Mouse (Mus musculus) lung, embryonic 16.5 days (tissue): ENCODE measurements around the gene Lingo3. TPM values are rescaled to one million over a fixed set of nuclear protein-coding genes. Genes with fewer than 3 reads are reported as not detected.
A peak's percentile ranks its signal among the peaks of the same experiment; 100 is the strongest.
"Not testable (repeated sequence)": the region's sequence is repeated elsewhere in the genome, so short reads cannot be mapped to it uniquely, and the experiment has no call there.

Experiments used
- ATAC-seq: fragments of 200-750 bp; cut with Nextera tagmentation; 2 replicates; pipeline ENCODE4 v1.8.0; 2017; ENCODE audit warnings: low read depth, mild to moderate bottlenecking, moderate library complexity
- H3K27ac ChIP-seq: fragments of 300-500 bp; sonication (generic); 2 replicates; pipeline ENCODE4 v1.5.1; 2014; ENCODE audit warnings: mild to moderate bottlenecking, control low read depth, low read length
- H3K27me3 ChIP-seq: fragments of 300-500 bp; sonication (generic); 2 replicates; pipeline ENCODE4 v1.6.1; 2014; ENCODE audit warnings: low read depth, low read length, mixed read lengths; ENCODE audit not compliant: control insufficient read depth, insufficient read depth
- H3K36me3 ChIP-seq: fragments of 300-500 bp; sonication (generic); 2 replicates; pipeline ENCODE4 v1.6.1; 2014; ENCODE audit warnings: low read length; ENCODE audit not compliant: control insufficient read depth, insufficient read depth
- H3K4me1 ChIP-seq: fragments of 300-500 bp; sonication (generic); replicated peaks from 2 replicates; pipeline ENCODE4 v1.6.1; 2014; ENCODE audit warnings: low read length, mixed read lengths; ENCODE audit not compliant: control insufficient read depth, insufficient read depth
- H3K4me2 ChIP-seq: fragments of 300-500 bp; sonication (generic); 2 replicates; pipeline ENCODE4 v1.6.1; 2014; ENCODE audit warnings: low read depth, low read length, control low read depth
- H3K4me3 ChIP-seq: fragments of 300-500 bp; sonication (generic); 2 replicates; pipeline ENCODE4 v1.5.1; 2014; ENCODE audit warnings: mild to moderate bottlenecking, low read length, control low read depth
- H3K9ac ChIP-seq: fragments of 300-500 bp; sonication (generic); 2 replicates; pipeline ENCODE4 v1.6.1; 2014; ENCODE audit warnings: low read length, control low read depth
- H3K9me3 ChIP-seq: fragments of 300-500 bp; sonication (generic); 2 replicates; pipeline ENCODE4 v1.6.1; 2016; ENCODE audit warnings: low read length; ENCODE audit not compliant: control insufficient read depth
- WGBS: fragments of 180-500 bp; shearing (Covaris S2); extraction: QIAGEN DNeasy Blood & Tissue Kit; methylation state at CpG from one replicate; pipeline ENCODE4 v1.1.7; 2014; 5-methylcytosine and 5-hydroxymethylcytosine counted together
- polyA plus RNA-seq: library from polyadenylated mRNA; unstranded; fragments of >200 nt; fragmentation: Nextera tagmentation; extraction: Ambion mirVana; gene quantifications from 2 replicates; pipeline ENCODE4 v1.2.1, GENCODE M21; 2015

Lingo3 gene
- polyA plus RNA-seq, 1 experiment from 2014 or later: 0.15 TPM

GRCm38 (mm10) chr10:80818599-80819281 lies 25.1 kb downstream of the Lingo3 start:
- no peaks in the 10 kb centered on the region for H3K4me1 ChIP-seq
- H3K4me3 ChIP-seq: no peak overlapping the region
- no peak overlapping the region for H3K9ac ChIP-seq
- no peak overlapping the region for H3K4me2 ChIP-seq
- no peaks in the 10 kb centered on the region for H3K27me3 ChIP-seq
- WGBS: 42% methylated on average over 6 of the region's 6 CpGs
- no peak for ATAC-seq
- no peaks in the 10 kb centered on the region for H3K36me3 ChIP-seq
- no peaks in the 10 kb centered on the region for H3K9me3 ChIP-seq
- H3K27ac ChIP-seq: no peak overlapping the region

GRCm38 (mm10) chr10:80817955-80818354 lies 25.9 kb downstream of the Lingo3 start:
- H3K4me1 ChIP-seq, H3K9me3 ChIP-seq, H3K9ac ChIP-seq, H3K27ac ChIP-seq, H3K4me3 ChIP-seq, H3K4me2 ChIP-seq, H3K36me3 ChIP-seq, ATAC-seq, H3K27me3 ChIP-seq: not testable (repeated sequence)
- WGBS: 82% methylated on average over 7 of the region's 7 CpGs

GRCm38 (mm10) chr10:80817164-80817563 lies 26.7 kb downstream of the Lingo3 start:
- WGBS: 30% methylated on average over 2 of the region's 2 CpGs
- H3K4me1 ChIP-seq: no peaks in the 10 kb centered on the region
- no peaks in the 10 kb centered on the region for H3K36me3 ChIP-seq
- no peaks in the 10 kb centered on the region for H3K27me3 ChIP-seq
- no peak overlapping the region for H3K4me3 ChIP-seq
- H3K9ac ChIP-seq: no peak overlapping the region
- no peak overlapping the region for H3K27ac ChIP-seq
- no peak overlapping the region for H3K4me2 ChIP-seq
- ATAC-seq: no peak
- H3K9me3 ChIP-seq: no peaks in the 10 kb centered on the region

GRCm38 (mm10) chr10:80816303-80816702 lies 27.5 kb downstream of the Lingo3 start:
- H3K4me2 ChIP-seq, H3K4me1 ChIP-seq, H3K27ac ChIP-seq, ATAC-seq, H3K36me3 ChIP-seq, H3K27me3 ChIP-seq, H3K9ac ChIP-seq, H3K9me3 ChIP-seq, H3K4me3 ChIP-seq: not testable (repeated sequence)
- WGBS: 74% methylated on average over 3 of the region's 3 CpGs

- Histone ChIP-seq H3K9me3 (no peaks in the 10 kb centered on the region), H3K9ac (no peak overlapping the region), H3K36me3 (no peaks in the 10 kb centered on the region), H3K27me3 (peaks cover 10% of the 10 kb centered on the region), H3K4me2 (no peak overlapping the region), H3K27ac (no peak overlapping the region), H3K4me3 (no peak overlapping the region), H3K4me1 (peaks cover 3% of the 10 kb centered on the region; the same call in 1 of the 2 replicates)
- 63% methylated on average over 7 of the region's 7 CpGs for WGBS
- no peak for ATAC-seq
Measured at GRCm38 (mm10) chr10:80814800-80815199, 29.0 kb downstream of the Lingo3 start.

GRCm38 (mm10) chr10:80813366-80813765 lies 30.5 kb downstream of the Lingo3 start, which contains the start of gene Jsrp1:
Gene Jsrp1 (minus strand): TSS chr10:80813498.
- H3K4me1 ChIP-seq: peaks cover 12% of the 10 kb centered on the region
- H3K4me3 ChIP-seq: no peak within 1 kb of the TSS
- peaks cover 15% of the 10 kb centered on the region for H3K27me3 ChIP-seq
- H3K4me2 ChIP-seq: no peak within 1 kb of the TSS
- no peak for ATAC-seq
- no peaks in the 10 kb centered on the region for H3K9me3 ChIP-seq
- no peak within 1 kb of the TSS for H3K27ac ChIP-seq
- WGBS: 46% methylated on average over 4 of the region's 4 CpGs
- H3K9ac ChIP-seq: no peak within 1 kb of the TSS
- no peaks in the 10 kb centered on the region for H3K36me3 ChIP-seq

GRCm38 (mm10) chr10:80812391-80813041 lies 31.3 kb downstream of the Lingo3 start:
- Histone ChIP-seq H3K27me3 (peaks cover 17% of the 10 kb centered on the region), H3K9ac (no peak overlapping the region), H3K4me3 (no peak overlapping the region), H3K9me3 (no peaks in the 10 kb centered on the region), H3K36me3 (no peaks in the 10 kb centered on the region), H3K27ac (no peak overlapping the region), H3K4me1 (peaks cover 21% of the 10 kb centered on the region), H3K4me2 (no peak overlapping the region)
- WGBS: 47% methylated on average over 5 of the region's 5 CpGs
- no peak for ATAC-seq

GRCm38 (mm10) chr10:80810084-80810483 lies 33.8 kb downstream of the Lingo3 start:
- Histone ChIP-seq H3K36me3 (peaks cover 2% of the 10 kb centered on the region), H3K4me2 (peak overlapping the region; percentile 17; the same call in 1 of the 2 replicates), H3K27me3 (peaks cover 17% of the 10 kb centered on the region), H3K4me3 (no peak overlapping the region), H3K4me1 (peaks cover 30% of the 10 kb centered on the region), H3K27ac (no peak overlapping the region), H3K9me3 (no peaks in the 10 kb centered on the region), H3K9ac (peak overlapping the region; percentile 15; the same call in 1 of the 2 replicates)
- 6% methylated on average over 20 of the region's 20 CpGs for WGBS
- ATAC-seq: no peak

- Histone ChIP-seq H3K27me3 (peaks cover 17% of the 10 kb centered on the region), H3K4me1 (peaks cover 30% of the 10 kb centered on the region), H3K36me3 (peaks cover 12% of the 10 kb centered on the region), H3K9ac (peak overlapping the region; percentile 25), H3K27ac (no peak overlapping the region), H3K4me3 (peak overlapping the region; percentile 2; the same call in 1 of the 2 replicates), H3K9me3 (no peaks in the 10 kb centered on the region), H3K4me2 (peak overlapping the region; percentile 40)
- ATAC-seq: no peak
- WGBS: 10% methylated on average over 18 of the region's 18 CpGs
Measured at GRCm38 (mm10) chr10:80808985-80809632, 34.7 kb downstream of the Lingo3 start.
